Mouse (Mus musculus) kidney, postnatal 10 days (tissue): ENCODE results near the gene Hspbp1.
A peak's percentile ranks its signal among the peaks of the same experiment; 100 is the strongest.

ENCODE experiments used
- DNase-seq: peaks from one replicate; pipeline ENCODE4 v3.0.0; 2021; ENCODE audit warnings: mixed read lengths

Gene Hspbp1

DNA sequence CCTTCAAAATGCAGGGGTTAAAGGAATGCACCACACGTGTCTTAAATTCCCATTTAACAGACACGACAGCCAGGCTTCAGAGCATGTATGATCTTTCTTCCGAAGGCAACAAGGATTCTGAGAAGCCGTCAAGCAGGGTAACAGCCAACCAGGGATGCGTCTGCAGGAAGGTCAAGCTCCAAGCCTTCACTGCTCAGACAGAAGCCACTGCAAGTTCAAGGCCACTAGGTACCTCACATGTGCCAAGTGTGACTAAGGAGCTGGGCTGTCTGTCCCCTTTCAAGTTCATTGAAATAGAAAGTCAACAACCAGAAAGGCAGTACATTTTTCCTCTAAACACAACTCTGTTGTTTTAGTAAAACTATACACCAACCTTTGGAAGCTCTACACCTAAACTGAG is 18.0 kb downstream of the Hspbp1 start:
- no peak for DNase-seq

GRCm38 (mm10) chr7:4663742-4664141 is 21.1 kb downstream of the Hspbp1 start:
- no peak for DNase-seq

GRCm38 (mm10) chr7:4663179-4663578 is 21.7 kb downstream of the Hspbp1 start:
- no peak for DNase-seq

GRCm38 (mm10) chr7:4659911-4660443 is 24.9 kb downstream of the Hspbp1 start:
- DNase-seq, result no peak

DNA sequence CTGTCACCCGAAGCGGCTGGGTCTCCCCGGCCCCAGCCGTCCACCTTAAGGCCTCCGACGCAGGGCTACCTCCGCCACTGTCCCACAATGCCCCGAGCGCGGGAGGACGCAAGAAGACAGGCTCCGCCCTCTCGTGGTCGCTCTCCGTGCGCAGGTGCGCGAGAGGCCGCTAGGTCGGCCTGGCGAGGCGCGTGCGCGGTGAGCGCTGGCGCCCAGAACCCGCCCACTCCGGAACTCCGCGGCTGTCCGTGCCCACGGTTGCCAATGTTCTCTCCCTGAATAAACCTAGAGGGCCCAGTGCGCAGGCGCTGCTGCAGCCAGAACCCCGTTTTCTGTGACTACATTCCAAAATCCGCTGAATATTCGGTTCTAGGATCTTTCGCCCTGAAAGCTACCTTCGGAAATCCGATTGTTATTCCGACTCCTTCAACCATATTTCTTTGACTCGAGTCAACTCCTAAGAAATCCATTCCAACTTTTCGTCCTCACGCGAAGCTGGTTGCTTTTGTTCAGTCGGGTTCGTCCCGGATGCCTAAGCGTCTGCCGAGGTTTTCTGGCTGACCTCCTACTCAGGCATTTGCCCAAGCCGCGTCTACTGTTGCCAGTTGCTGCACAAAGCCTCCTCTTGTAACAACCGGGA is 25.8 kb downstream of the Hspbp1 start, which contains the start of gene Ppp6r1:
Gene Ppp6r1, minus strand, starts transcription at position 108 of the 640 bp plus-strand sequence.
- peak; percentile 98 for DNase-seq

DNA sequence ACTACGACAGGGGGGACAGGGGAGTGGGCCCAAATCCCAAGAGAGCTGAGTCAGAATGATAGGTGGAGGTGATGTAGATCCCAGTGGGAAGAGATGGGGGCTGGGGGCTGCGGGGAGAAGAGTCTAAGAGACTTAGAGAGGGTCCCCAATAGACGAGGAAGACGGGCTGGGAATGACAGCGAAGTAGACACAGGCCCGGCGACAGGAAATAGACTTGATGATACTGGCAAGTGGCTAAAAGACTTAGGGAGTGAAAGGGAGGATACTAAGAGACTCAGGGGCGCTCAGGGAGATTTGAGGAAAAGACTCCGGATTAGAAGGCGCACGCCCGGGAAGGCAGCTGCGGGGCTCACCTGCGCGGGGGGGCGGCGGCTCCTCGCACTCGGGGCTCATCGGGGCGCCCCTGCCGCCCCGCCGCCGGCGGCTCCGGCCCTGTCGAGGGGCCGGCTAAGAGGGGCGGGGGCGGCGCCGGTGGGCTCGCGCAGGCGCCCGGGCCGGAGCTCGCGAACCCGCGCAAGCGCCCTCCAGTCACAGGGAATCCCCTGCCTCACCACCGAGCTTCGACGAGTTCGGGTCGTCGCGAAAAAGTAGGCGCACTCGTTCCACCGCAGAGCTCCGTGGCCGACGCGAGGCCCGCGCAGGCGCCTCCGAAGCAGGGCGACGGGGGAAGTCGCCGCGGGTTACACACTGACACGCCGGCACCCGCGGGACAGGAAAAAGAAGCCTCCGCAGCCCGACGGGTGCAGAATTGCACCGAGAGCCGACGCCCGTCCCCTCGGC is 26.6 kb downstream of the Hspbp1 start:
- peak; percentile 72 for DNase-seq

GRCm38 (mm10) chr7:4657521-4658127 is 27.2 kb downstream of the Hspbp1 start:
- no peak for DNase-seq

DNA sequence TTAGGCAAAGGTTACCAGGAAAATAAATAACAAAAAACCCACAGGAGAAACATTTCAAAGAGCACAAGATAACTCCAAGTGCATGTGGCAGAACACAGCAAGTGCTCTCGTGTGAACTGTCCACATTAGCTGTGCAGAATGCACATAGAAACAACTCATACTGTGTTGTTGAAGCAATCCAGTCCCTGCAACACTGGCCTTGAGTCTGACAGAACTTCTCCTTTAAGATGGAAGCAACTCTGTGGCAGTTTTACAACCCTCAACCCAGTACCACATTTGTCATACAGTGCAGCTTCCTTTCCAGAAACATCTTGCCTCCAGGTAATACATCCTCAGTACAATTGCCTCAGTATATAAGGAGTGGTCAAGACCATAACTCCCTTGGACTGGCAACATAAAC is 28.1 kb downstream of the Hspbp1 start:
- DNase-seq, result no peak

GRCm38 (mm10) chr7:4655916-4656315 is 29.0 kb downstream of the Hspbp1 start:
- DNase-seq, result no peak

- DNase-seq, result no peak
Observed at GRCm38 (mm10) chr7:4655393-4655792, 29.5 kb downstream of the Hspbp1 start.

- DNase-seq, result no peak
Observed at GRCm38 (mm10) chr7:4654221-4654620, 30.6 kb downstream of the Hspbp1 start.

GRCm38 (mm10) chr7:4653780-4654179 is 31.1 kb downstream of the Hspbp1 start:
- peak; percentile 32 for DNase-seq

- DNase-seq, result no peak
Observed at GRCm38 (mm10) chr7:4653351-4653750, 31.5 kb downstream of the Hspbp1 start.

GRCm38 (mm10) chr7:4652726-4653125 is 32.1 kb downstream of the Hspbp1 start:
- DNase-seq, result no peak

GRCm38 (mm10) chr7:4651581-4651980 is 33.3 kb downstream of the Hspbp1 start:
- DNase-seq, result no peak

- no peak for DNase-seq
Observed at GRCm38 (mm10) chr7:4647992-4648391, 36.9 kb downstream of the Hspbp1 start.

DNA sequence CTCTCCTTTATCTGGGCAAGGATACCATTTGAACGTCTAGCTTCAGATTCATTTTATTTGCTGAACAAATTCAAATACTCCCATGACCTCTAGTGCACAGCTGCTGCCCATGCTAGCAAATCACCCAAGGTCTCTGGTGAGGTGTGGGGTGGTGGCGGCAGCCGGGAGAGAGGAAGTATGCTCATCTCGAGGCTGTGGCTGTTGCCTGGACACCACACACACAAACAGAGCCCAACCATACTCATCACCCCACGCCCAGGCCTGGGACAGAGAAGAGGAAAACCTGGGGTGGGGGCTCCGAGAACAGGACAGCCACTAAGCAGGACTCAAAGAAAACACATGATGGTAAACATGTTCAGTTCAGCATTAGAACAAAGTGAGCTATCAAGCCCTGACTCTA is 37.6 kb downstream of the Hspbp1 start:
- no peak for DNase-seq

DNA sequence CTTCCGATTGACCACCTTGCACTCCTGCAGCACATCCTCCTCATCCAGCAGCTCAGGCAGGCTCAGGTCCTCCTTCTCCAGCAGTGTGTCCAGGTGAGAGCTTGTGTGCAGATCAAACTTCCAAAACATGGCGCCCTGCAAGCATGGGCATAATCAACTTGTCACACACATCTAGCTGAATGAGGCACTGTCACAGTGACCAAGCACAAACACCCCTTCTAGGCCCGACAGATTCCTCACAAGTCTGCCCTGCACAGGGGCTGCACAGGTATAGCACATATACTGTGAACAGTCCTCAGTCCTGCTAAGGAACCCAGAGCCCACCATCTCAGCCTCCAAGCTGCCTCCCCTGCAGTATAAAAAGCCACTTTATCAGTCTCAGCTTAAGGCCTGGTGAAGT is 38.1 kb downstream of the Hspbp1 start:
- DNase-seq, result no peak

DNA sequence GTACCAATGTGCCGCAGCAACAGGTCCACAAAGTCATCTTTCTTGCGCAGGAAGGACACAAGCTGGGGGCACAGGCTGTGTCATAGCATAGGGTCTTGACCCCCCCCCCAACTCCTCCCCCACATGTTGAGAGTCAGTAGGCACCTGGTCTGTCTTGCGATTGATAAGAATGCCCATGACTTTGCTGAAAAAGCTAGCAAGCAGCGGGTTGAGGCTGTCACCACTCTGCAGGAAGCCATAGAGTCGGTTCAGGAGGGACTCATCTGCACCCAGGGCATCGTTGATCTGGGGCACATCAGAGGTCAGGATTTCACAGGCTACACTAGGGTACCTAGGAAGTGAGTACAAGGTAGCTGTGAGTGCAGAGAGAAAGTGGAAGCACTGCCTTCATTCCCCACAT is 41.6 kb downstream of the Hspbp1 start:
- no peak for DNase-seq

DNA sequence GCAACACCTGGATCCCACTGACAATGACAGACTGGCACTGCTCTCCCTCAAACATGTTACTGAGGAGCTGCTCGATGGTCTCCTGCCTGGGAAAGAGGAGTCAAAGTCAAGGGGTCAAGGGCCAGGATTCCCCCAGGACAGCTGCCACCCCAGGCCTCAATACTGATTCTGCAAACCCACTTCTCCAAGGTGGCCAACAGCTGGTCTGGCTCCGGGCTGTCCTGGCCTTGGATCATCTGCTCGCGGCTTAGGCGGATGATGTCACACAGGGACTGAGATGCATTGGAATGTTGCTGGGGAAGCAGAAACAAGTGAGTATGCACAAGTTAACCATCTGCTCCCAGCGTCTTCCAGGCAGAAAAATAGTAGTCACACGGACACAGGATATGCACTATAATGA is 42.9 kb downstream of the Hspbp1 start:
- peak; percentile 35 for DNase-seq

GRCm38 (mm10) chr7:4641155-4641554 is 43.7 kb downstream of the Hspbp1 start:
- no peak for DNase-seq

GRCm38 (mm10) chr7:4636179-4636578 is 48.7 kb downstream of the Hspbp1 start:
- DNase-seq, result no peak

DNA sequence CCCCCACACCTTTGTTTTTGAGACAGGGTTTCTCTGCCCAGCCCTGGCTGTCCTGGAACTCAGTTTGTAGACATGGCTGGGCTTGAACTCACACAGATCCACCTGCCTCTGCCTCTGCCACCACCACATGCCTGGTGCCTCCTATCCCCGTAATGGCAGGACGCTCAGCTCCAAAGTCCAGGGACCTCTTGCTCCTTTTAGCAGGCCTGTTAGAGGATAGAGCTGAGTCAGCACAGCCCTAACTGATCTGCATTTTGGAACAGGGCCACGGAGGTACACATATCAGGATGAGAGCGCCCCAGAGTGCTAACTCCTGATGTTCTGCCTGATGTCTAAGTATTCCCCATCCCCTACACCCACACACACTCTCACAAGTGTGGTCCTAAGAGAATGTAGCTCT is 53.8 kb downstream of the Hspbp1 start, which contains the start of gene Tmem86b:
Gene Tmem86b, minus strand, starts transcription at position 392 of the 400 bp plus-strand sequence.
- DNase-seq, result peak; percentile 57

DNA sequence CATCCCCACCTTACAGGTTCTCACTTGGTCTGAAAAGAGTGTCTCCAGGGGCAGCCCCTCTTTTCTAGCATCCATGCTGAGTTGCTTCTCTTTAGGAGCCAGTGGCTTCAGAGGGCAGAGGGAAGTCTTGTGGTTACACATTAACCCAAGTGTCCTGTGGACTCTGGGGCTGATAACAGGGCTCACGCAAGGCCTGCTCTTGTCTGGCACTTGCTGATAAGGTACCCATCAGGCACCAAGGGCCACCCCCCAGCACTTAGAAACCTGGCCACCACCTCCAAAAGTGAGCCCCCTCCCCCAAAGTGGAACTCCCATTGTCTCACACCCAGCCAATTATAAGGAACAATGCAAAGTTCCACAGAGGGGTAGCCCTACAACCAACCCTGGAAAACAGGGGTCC is 54.7 kb downstream of the Hspbp1 start:
- DNase-seq, result peak; percentile 31
